Mouse (Mus musculus) erythroid progenitor cell, adult 5-6 weeks (primary cell): ENCODE data around the gene Mtfr1l. TPM values are rescaled to one million over a fixed set of nuclear protein-coding genes. Genes with fewer than 3 reads are reported as not detected.

Experiments used
- ATAC-seq: replicated peaks from 2 replicates; pipeline ENCODE4 v1.8.0; 2016; ENCODE audit warnings: moderate number of reproducible peaks, mild to moderate bottlenecking, moderate TSS enrichment, inconsistent platforms; ENCODE audit not compliant: poor library complexity, low FRiP score, severe bottlenecking
- total RNA-seq, 2 experiments: library from RNA; stranded (forward) in 1 of 2; stranded (reverse) in 1 of 2; fragments of 150-400 nt in 1 of 2; fragments of 186-747, 209-891 nt in 1 of 2; gene quantifications; 2 replicates each; pipeline versions ENCODE4 v1.2.3 to v1.2.4; 2015 to 2017; ENCODE audit warnings: low replicate concordance in 2 of 2

Gene Mtfr1l
- total RNA-seq, 2 experiments from 2014 or later, result 17.9 to 22.6 TPM

- ATAC-seq, result no peak
These were observed 24.0 kb upstream of the Mtfr1l start for GRCm38 (mm10) chr4:134559154-134559553.

- ATAC-seq, result no peak
These were observed 23.5 kb upstream of the Mtfr1l start for GRCm38 (mm10) chr4:134558570-134559113.

DNA sequence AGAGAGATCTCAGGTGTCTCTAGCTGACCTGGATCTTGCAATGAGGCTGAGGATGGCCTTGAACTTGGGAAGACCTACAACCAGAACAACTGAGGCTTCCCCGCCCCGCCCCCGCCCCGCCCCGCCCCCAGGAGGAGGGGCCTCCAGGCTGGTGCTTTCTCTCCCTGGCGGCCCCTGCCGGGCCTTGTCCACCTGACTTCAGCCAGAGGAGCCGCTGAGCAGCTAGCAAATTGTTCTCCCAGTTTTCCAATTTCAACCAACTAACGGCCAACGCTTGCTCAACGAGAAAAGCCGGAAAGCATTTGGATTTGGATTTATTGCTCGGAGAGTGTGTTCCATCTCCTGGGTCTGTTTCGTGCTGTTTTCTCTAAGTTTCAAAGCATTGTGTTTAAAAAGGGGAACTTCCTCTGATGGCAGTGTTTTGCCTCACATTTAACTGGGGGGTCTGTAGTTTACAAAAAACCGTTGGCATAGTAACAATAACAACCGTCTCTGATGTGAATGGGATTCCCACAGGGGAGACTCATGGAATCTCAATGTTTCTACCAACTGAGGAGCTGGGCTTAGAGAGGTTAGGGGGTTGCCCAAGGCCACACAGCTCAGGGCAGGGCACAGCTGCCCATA lies 22.6 kb upstream of the Mtfr1l start:
- ATAC-seq, result no peak

- no peak for ATAC-seq
These were observed 20.9 kb upstream of the Mtfr1l start for GRCm38 (mm10) chr4:134555956-134556580.

- ATAC-seq, result no peak
These were observed 18.4 kb upstream of the Mtfr1l start for GRCm38 (mm10) chr4:134553631-134554030.

- peak; percentile 37 for ATAC-seq
These were observed 16.5 kb upstream of the Mtfr1l start, which contains the start of gene Selenon for GRCm38 (mm10) chr4:134551494-134552316. Gene Selenon (minus strand): TSS chr4:134552166.

DNA sequence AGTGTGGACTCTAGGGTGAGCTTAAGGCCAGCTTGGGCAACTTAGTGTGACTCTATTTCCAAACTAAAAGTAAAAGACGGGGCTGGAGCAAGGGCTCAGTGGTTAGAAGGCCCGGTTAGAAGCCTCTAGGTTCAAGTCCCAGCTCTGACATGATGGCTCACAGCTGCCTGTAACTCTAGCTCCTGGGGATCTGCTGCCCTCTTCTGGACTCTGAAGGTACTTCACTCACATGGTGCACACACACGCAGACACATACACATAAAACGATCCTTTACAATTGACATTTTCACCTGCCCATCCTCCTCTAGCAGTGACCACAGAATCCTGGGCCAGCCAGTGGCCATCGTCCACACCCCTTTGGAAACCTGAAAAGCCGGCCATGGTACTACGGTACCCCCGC lies 14.7 kb upstream of the Mtfr1l start:
- no peak for ATAC-seq

DNA sequence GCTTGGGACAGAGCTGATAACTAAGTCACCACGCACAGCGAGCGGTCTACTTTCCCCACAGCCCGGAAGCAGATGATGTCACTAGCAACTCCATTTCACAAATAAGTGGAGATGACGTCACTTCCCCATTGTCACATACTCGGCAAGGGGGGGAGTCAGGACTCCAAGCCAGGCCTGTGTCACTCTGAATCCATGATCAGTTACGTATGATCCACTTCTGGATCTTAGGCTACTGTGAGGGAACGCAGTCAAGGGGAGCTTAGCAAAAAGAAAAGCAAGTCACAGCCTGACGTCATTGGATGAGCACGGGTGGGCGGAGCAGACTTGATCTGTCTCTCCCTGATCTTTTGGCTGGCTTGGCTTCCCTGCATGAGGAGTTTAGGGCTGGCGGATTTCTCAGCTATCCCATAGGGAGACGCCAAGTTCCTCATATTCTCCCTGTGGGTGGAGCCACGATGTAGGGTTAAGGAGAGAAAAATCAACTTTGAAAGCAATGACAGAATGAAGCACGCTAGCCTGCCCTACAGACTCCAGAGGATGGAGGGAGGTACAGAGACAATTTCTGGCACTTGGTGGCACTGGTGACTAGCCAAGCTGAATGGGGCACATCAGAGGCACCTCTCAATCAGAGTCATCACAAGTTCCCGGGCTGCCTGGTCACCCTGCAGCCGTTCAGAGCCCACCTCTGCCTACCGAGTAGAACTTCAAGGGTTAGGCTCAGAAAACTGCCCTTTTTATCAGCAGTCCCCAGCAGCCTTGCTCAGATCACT lies 13.2 kb upstream of the Mtfr1l start:
- ATAC-seq, result no peak

- ATAC-seq, result no peak
These were observed 11.9 kb upstream of the Mtfr1l start for GRCm38 (mm10) chr4:134546814-134547705.

DNA sequence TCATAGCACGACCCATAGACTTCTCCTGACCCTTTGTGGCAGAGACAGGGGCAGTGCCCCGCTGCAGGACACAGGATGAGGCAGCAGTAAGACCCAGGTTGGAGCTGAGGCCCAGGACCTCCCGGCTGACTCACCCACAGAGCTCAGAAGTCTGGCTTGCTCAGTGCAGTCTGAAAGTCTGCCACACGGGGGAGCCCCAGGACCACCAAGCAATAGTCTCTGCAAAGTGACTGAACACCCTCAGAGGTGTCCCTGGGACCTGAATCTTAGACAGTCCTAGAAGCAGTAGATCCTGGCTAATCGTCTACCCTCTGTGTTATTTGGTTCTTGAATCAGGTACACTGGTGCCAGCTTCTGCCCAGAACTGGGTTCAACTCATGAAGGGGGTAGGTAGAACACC lies 8.1 kb upstream of the Mtfr1l start:
- peak; percentile 84 for ATAC-seq

DNA sequence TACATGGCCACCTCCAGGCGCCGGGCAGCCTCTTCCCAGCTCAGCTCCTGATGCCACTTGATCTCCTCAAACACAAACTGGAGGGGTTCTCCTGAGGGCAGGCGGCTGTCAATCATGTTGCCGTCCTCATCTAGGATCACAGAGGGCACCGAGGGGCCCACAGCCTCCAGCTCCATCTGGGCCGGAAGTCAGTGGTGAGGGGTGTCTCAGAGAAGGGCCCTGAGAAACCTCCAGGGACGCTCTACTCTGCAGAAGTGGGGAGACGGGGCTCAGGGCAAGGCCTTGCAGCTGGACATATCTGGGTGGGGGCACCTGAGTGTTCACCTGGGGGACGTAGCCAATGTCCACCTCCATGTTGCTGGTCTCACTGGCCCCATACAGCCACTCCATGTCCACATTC lies 7.5 kb upstream of the Mtfr1l start:
- no peak for ATAC-seq

DNA sequence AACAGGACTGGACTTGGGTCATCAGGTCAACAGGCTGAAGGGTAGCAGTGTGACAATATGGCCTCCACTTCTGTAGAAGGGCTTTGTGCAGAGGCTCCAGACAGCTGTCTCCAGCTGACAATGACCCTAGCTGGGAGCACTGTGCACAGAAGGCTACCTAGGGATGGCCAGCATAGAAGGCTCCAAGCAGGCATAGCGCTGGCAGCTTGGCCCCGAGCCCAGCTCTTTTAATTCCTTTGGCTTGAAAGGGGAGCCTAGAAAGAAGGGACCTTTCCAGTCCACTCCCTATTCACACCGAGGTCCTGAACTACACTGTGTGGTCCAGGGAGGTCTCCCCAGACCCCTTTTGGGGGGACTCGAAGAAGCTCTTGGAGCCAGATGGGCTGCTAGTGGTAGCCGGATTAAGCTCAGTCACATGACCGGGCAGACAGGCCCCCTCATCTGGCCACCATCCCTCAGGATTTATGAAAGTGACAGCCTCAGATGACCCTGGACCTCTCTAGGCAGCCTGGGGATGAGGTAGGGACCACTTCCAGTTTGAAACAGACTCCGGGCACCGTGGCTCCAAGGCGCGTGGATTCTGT lies 3.9 kb upstream of the Mtfr1l start:
- no peak for ATAC-seq

GRCm38 (mm10) chr4:134535787-134536151 lies 582 bp upstream of the Mtfr1l start:
- ATAC-seq, result peak; percentile 12; the same call in 1 of the 2 replicates

GRCm38 (mm10) chr4:134534124-134534886 lies 882 bp downstream of the Mtfr1l start:
- ATAC-seq, result peak; percentile 77

GRCm38 (mm10) chr4:134533421-134533820 lies 1.8 kb downstream of the Mtfr1l start:
- ATAC-seq, result no peak

GRCm38 (mm10) chr4:134532928-134533327 lies 2.3 kb downstream of the Mtfr1l start:
- no peak for ATAC-seq

GRCm38 (mm10) chr4:134526220-134526619 lies 9.0 kb downstream of the Mtfr1l start:
- no peak for ATAC-seq

DNA sequence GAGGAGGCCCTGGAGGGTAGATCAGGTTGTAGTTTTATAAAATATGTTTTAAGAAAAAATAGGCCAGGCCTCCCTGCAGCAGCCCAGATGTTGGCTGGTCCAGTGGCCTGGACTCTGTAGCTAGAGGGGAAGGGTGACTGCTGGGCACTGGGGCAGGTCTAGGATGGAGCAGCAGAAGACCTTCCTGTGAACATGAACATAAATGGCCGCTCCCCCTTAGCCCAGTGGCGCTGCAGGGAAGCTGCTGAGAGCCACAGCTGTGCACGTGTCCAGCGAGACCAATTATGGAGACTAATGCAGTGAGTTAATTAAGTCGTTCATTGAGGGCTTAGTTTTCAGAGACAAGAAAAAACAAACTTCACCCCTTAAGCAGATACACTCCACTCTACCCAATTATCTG lies 9.4 kb downstream of the Mtfr1l start:
- no peak for ATAC-seq
